Mouse (Mus musculus): ENCODE measurements around the gene Tm4sf1. TPM values are rescaled to one million over a fixed set of nuclear protein-coding genes. Genes with fewer than 3 reads are reported as not detected.

Tm4sf1 gene
- polyA plus RNA-seq (2014; fragmentation: Nextera tagmentation; extraction: Ambion mirVana) = 93.8 and 94.9 TPM in 2 replicates

DNA sequence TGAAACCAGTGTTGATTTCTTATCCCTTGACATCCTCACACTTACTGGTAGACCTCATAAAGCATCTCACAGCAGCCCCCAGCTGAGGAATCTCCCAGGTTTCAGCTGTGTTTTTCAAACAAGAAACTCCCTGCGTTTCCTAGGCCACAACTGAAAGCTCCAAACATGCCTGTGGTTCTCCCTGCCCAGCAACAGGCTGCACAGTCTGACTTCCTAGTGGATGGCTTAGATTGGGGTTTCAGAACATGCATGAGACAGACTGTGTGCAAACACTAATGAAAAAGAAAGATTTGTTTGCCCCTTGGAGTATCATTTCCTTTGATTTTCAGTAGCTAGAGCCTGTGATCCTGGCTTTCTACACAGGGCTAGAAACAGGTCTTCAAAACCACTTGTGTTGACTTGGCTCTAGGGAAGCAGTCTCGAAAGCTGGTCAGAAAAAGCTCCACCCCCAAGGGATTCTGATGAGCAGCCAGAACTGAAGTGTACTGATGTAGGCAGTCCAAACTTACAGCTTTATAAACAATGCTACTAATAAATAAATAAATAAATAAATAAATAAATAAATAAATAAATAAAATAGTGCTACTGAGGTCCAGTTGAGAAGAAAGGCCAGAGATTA, at the start of gene Tm4sf1:
Gene Tm4sf1, minus strand, starts transcription at position 68 of the 619 bp plus-strand sequence.
- Histone ChIP-seq H3K9me3 (ENCODE audit: control insufficient read depth, low read length) (no peaks in the 10 kb centered on the region), H3K4me3 (ENCODE audit: low read depth, low read length) (no peak within 1 kb of the TSS), H3K9ac (ENCODE audit: low read depth, low read length) (no peak within 1 kb of the TSS), H3K27me3 (replicated peaks; ENCODE audit: control insufficient read depth, insufficient read depth, low read length) (no peaks in the 10 kb centered on the region), H3K4me2 (ENCODE audit: low read depth, low read length) (no peak within 1 kb of the TSS), H3K36me3 (ENCODE audit: control insufficient read depth, insufficient read depth, low read length) (no peaks in the 10 kb centered on the region), H3K4me1 (ENCODE audit: control insufficient read depth, insufficient read depth, low read length) (peaks cover 19% of the 10 kb centered on the region; the same call in 1 of the 2 replicates), H3K27ac (replicated peaks; ENCODE audit: low read depth, low read length) (peak within 1 kb of the TSS; percentile 17; the same call in 1 of the 2 replicates)
- peak; percentile 62 for DNase-seq (ENCODE audit: low spot score)
- no peak for ATAC-seq (ENCODE audit: low read depth)
- 51% methylated on average over 2 of the region's 2 CpGs for WGBS

DNA sequence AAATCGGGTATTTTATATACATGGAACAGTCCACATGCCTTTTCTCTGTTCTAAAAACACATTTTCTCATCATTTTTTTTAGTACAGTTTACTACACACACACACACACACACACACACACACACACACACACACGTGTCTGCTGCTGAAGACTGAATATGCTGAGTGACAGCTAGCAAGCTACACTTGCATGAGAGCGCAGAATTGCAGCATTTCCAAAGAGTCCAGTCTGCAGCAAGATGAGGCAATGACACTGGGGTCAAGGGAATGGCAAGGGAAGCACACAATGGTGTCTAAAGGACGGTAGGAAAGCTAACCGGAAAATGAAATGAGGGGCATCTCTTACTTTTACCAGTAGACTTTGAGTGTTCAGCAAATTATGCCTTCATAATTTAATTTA, 43.0 kb upstream of the Tm4sf1 start:
- Histone ChIP-seq H3K36me3 (ENCODE audit: control insufficient read depth, insufficient read depth, low read length) (no peaks in the 10 kb centered on the region), H3K4me1 (ENCODE audit: control insufficient read depth, insufficient read depth, low read length) (no peaks in the 10 kb centered on the region), H3K9me3 (ENCODE audit: control insufficient read depth, low read length) (no peaks in the 10 kb centered on the region), H3K9ac (ENCODE audit: low read depth, low read length) (no peak overlapping the region), H3K27me3 (replicated peaks; ENCODE audit: control insufficient read depth, insufficient read depth, low read length) (no peaks in the 10 kb centered on the region), H3K4me3 (ENCODE audit: low read depth, low read length) (no peak overlapping the region), H3K4me2 (ENCODE audit: low read depth, low read length) (no peak overlapping the region), H3K27ac (replicated peaks; ENCODE audit: low read depth, low read length) (no peak overlapping the region)
- no peak for DNase-seq (ENCODE audit: low spot score)
- ATAC-seq (ENCODE audit: low read depth) = no peak
- 71% methylated on average over 5 of the region's 5 CpGs for WGBS

DNA sequence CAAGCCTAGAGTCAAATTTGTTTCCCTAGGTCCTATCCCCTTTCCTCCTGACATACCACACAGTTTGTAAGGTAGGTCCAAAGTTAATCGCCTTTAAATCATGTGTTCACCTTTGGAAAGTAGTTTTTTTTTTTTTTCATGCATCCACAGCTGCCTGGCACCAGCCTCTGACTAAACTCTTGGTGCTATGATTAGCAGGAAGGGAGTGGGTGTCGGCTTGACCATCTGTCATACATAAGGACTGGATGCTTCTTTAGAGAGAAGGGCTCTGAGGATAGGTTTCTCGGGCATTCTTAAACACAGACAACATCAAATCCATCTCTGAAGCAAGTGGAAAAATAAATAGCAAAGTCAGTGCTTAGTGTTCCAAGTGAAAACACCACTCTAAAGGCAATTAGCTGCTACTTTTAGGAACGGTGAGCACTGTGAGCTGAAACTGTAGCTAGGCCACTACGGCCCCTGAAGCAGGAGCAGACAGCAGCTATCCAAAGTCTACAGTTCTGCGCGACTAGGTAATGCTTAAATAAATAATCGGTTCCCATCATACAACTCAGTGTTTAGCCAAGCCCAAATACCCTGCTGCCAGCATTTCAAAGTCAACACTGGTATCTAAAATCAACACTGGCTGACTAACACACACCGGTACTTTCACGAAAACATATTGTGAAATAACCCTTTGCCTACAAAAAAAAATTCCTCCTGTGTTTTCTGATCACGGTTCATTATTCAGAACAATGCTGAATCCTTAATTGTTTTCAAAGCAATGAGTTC, 42.2 kb upstream of the Tm4sf1 start:
- H3K27ac ChIP-seq (replicated peaks; ENCODE audit: low read depth, low read length) = no peak overlapping the region
- peak; percentile 34 for DNase-seq (ENCODE audit: low spot score)
- no peak overlapping the region for H3K4me2 ChIP-seq (ENCODE audit: low read depth, low read length)
- H3K27me3 ChIP-seq (replicated peaks; ENCODE audit: control insufficient read depth, insufficient read depth, low read length) = no peaks in the 10 kb centered on the region
- no peak overlapping the region for H3K4me3 ChIP-seq (ENCODE audit: low read depth, low read length)
- no peaks in the 10 kb centered on the region for H3K9me3 ChIP-seq (ENCODE audit: control insufficient read depth, low read length)
- no peaks in the 10 kb centered on the region for H3K36me3 ChIP-seq (ENCODE audit: control insufficient read depth, insufficient read depth, low read length)
- H3K4me1 ChIP-seq (ENCODE audit: control insufficient read depth, insufficient read depth, low read length) = no peaks in the 10 kb centered on the region
- 56% methylated on average over 11 of the region's 11 CpGs for WGBS
- H3K9ac ChIP-seq (ENCODE audit: low read depth, low read length) = no peak overlapping the region
- ATAC-seq (ENCODE audit: low read depth) = no peak

DNA sequence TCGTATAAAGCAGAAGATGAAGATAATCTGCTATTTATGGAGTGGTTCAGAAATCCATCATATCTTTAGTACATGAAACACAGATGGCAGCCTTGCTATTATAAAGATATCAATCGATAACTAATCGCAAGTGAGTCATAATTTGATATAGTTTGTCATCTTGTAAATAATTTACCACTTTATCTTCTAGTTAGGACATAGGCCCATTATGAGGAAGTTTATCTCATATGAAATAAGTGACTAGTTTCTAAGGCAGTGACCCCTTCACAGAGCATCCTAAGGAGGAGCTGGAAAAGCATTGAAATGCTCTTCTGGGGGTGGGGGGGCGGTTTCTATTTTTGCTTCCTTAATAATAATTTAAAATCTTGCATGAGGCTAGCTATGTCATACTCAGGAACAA, 41.2 kb upstream of the Tm4sf1 start:
- 89% methylated on average over 4 of the region's 4 CpGs for WGBS
- Histone ChIP-seq H3K4me2 (ENCODE audit: low read depth, low read length) (no peak overlapping the region), H3K9me3 (ENCODE audit: control insufficient read depth, low read length) (no peaks in the 10 kb centered on the region), H3K27me3 (replicated peaks; ENCODE audit: control insufficient read depth, insufficient read depth, low read length) (no peaks in the 10 kb centered on the region), H3K4me3 (ENCODE audit: low read depth, low read length) (no peak overlapping the region), H3K36me3 (ENCODE audit: control insufficient read depth, insufficient read depth, low read length) (no peaks in the 10 kb centered on the region), H3K27ac (replicated peaks; ENCODE audit: low read depth, low read length) (no peak overlapping the region), H3K4me1 (ENCODE audit: control insufficient read depth, insufficient read depth, low read length) (no peaks in the 10 kb centered on the region), H3K9ac (ENCODE audit: low read depth, low read length) (no peak overlapping the region)
- ATAC-seq (ENCODE audit: low read depth) = no peak
- no peak for DNase-seq (ENCODE audit: low spot score)

DNA sequence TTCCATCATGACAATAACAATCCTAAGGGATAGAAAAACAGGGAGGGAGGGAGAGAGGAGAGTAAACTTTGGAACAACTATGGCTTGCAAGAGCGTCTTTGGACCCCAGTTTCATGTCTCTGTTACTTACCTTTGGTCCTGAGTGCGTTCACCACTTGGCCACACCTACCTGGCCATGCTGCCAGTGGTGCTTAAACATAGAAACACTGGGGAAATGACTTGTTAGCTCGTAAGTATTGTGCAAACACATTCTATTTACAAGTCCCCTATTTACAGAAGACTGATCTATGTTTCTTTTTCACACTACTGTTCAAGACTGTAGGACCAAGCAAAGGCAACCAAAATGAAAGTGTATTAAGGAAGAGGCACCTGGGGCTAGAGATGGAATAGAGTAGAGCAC, 39.5 kb upstream of the Tm4sf1 start:
- DNase-seq (ENCODE audit: low spot score) = no peak
- WGBS = 85% methylated on average over 3 of the region's 3 CpGs
- Histone ChIP-seq H3K27ac (replicated peaks; ENCODE audit: low read depth, low read length) (no peak overlapping the region), H3K9me3 (ENCODE audit: control insufficient read depth, low read length) (no peaks in the 10 kb centered on the region), H3K9ac (ENCODE audit: low read depth, low read length) (no peak overlapping the region), H3K4me3 (ENCODE audit: low read depth, low read length) (no peak overlapping the region), H3K4me1 (ENCODE audit: control insufficient read depth, insufficient read depth, low read length) (no peaks in the 10 kb centered on the region), H3K27me3 (replicated peaks; ENCODE audit: control insufficient read depth, insufficient read depth, low read length) (no peaks in the 10 kb centered on the region), H3K36me3 (ENCODE audit: control insufficient read depth, insufficient read depth, low read length) (no peaks in the 10 kb centered on the region), H3K4me2 (ENCODE audit: low read depth, low read length) (no peak overlapping the region)
- no peak for ATAC-seq (ENCODE audit: low read depth)

DNA sequence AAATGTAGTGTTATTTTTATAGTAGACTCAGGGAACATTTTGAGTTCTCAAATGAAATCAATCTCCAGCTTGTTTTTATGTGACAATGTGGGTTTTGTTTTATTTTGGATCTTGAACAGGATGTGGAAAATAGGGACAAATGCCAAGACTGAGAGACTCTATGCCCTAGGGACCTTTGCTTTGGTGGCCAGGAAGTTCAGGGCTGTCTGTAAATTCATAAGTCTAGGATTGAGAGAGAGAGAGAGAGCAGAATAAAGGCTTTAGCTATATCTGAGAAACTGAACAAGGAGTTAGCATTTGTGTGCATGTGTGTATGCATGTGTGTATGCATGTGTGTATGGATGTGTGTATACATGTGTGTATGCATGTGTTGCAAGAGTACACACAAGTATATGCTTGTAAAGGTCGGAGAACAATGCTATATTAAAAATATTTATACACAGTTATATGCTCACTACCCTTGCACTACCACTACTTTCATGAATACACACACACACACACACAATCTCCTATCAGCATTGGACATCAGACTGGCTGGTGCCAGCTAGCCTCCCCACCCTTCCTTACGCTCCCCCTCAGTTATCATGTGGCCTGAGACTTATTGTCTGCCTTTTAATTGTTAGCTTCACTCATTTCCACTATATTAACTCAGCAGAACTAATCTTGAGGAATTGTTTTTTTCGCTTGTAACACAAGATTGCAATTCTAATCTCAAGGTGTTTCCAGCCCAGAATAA, 33.5 kb upstream of the Tm4sf1 start:
- H3K9ac ChIP-seq (ENCODE audit: low read depth, low read length) = no peak overlapping the region
- WGBS = 80% methylated on average over 3 of the region's 3 CpGs
- H3K4me3 ChIP-seq (ENCODE audit: low read depth, low read length) = no peak overlapping the region
- ATAC-seq (ENCODE audit: low read depth) (no peak), DNase-seq (ENCODE audit: low spot score) (peak; percentile 56)
- H3K4me2 ChIP-seq (ENCODE audit: low read depth, low read length) = no peak overlapping the region
- H3K9me3 ChIP-seq (ENCODE audit: control insufficient read depth, low read length) = peaks cover 2% of the 10 kb centered on the region
- H3K36me3 ChIP-seq (ENCODE audit: control insufficient read depth, insufficient read depth, low read length) = no peaks in the 10 kb centered on the region
- H3K27me3 ChIP-seq (replicated peaks; ENCODE audit: control insufficient read depth, insufficient read depth, low read length) = no peaks in the 10 kb centered on the region
- peak overlapping the region; percentile 59 for H3K27ac ChIP-seq (replicated peaks; ENCODE audit: low read depth, low read length)
- H3K4me1 ChIP-seq (ENCODE audit: control insufficient read depth, insufficient read depth, low read length) = peaks cover 3% of the 10 kb centered on the region

DNA sequence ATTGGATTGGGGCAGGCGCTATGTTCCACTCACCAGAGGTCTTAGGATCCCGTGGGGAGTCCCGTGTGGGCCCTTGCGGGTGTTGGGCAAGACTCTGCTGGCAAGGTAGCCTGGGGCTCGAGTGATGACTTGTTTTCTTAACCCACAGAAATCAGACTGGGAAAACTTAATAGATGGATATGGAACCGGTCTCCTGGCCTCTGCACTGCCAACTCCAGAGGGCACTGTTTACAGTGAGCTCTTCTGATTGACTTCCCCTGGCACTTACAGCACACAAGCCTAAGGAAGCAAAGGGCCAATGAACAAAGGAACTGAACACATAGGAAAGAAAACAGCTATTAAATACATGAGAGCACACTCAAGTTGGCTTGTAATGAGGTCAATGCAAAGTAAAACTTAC, 26.2 kb upstream of the Tm4sf1 start:
- H3K4me2 ChIP-seq (ENCODE audit: low read depth, low read length) = no peak overlapping the region
- WGBS = 81% methylated on average over 4 of the region's 6 CpGs

DNA sequence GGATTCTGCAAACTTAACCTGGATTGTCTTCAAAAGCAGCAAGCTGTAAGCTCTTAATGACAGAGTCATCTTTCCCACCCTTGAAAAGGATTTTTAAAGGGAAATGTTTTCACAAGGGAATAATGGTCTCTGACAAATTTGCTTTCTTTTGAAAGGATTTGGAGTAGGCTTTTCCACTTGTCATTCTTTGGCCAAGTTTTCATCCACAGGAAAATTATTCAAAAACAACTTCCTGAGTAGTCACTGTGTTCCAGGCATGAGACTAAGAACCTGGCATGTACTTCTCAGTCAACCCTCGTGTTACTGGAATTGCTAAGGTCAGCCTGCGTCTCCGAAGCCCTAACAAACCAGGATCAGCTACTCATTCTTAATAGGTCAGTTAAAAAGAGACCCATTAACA, 5.3 kb upstream of the Tm4sf1 start:
- no peak overlapping the region for H3K4me2 ChIP-seq (ENCODE audit: low read depth, low read length)
- no peak overlapping the region for H3K27ac ChIP-seq (replicated peaks; ENCODE audit: low read depth, low read length)
- DNase-seq (ENCODE audit: low spot score) (peak; percentile 29), ATAC-seq (ENCODE audit: low read depth) (no peak)
- H3K36me3 ChIP-seq (ENCODE audit: control insufficient read depth, insufficient read depth, low read length) = no peaks in the 10 kb centered on the region
- no peaks in the 10 kb centered on the region for H3K9me3 ChIP-seq (ENCODE audit: control insufficient read depth, low read length)
- WGBS = 59% methylated on average over 3 of the region's 3 CpGs
- H3K27me3 ChIP-seq (replicated peaks; ENCODE audit: control insufficient read depth, insufficient read depth, low read length) = no peaks in the 10 kb centered on the region
- H3K4me3 ChIP-seq (ENCODE audit: low read depth, low read length) = no peak overlapping the region
- H3K4me1 ChIP-seq (ENCODE audit: control insufficient read depth, insufficient read depth, low read length) = peaks cover 19% of the 10 kb centered on the region; the same call in 1 of the 2 replicates
- H3K9ac ChIP-seq (ENCODE audit: low read depth, low read length) = no peak overlapping the region

More for the DNA sequence above, 26.2 kb upstream of the Tm4sf1 start:
- Histone ChIP-seq H3K9me3 (ENCODE audit: control insufficient read depth, low read length) (peaks cover 12% of the 10 kb centered on the region), H3K4me1 (ENCODE audit: control insufficient read depth, insufficient read depth, low read length) (no peaks in the 10 kb centered on the region), H3K4me3 (ENCODE audit: low read depth, low read length) (no peak overlapping the region), H3K27me3 (replicated peaks; ENCODE audit: control insufficient read depth, insufficient read depth, low read length) (no peaks in the 10 kb centered on the region), H3K36me3 (ENCODE audit: control insufficient read depth, insufficient read depth, low read length) (no peaks in the 10 kb centered on the region), H3K9ac (ENCODE audit: low read depth, low read length) (no peak overlapping the region), H3K27ac (replicated peaks; ENCODE audit: low read depth, low read length) (no peak overlapping the region)
- ATAC-seq (ENCODE audit: low read depth) = no peak
- no peak for DNase-seq (ENCODE audit: low spot score)

All from embryonic facial prominence, embryonic 14.5 days (tissue).